Mouse (Mus musculus): ENCODE data around the gene Zswim3. TPM values are rescaled to one million over a fixed set of nuclear protein-coding genes. Genes with fewer than 3 reads are reported as not detected.

Gene Zswim3
- 1 to 10 TPM; 3.1 to 3.2 TPM for total RNA-seq (2023)

DNA sequence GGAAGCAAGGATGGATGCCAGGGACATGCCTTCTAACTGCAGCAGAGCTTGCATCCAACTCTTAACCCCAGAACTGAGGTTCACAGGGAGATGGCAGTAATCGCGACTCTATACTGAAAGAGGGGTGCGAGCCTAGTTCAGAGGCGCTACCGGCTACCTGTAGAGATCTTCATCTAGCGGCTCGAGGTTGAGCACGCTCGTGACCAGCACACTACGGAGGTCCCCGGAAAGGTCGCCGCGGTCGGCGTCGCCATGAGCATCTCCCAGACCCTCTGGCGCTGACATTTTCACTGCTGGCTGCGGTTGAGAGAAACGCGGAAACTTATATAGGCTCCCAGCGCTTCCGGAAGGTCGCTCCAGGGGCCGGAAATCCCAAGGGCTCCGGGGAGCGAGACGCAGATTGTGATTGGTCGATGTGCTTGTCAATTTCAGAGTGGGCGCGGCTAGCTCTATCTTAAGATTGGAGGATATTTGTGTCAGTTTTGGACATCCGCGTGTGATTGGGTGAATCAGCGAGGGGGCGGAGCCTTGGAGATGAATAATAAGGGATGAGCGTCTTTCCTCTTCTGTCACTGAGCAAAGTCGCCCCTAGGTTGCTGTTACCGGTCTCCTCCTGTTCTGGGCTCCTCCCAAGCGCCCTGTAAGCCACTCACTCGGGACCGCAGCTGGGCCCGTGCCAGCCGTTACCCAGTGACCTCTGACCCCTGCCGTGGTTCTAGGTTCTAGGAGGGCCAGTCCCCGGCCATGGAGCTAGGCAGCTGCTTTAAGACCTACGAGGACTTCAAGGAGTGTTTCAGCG lies at the start of gene Zswim3, which contains the start of gene Acot8:
Gene Zswim3 (plus strand): TSS at position 566 of the 799 bp plus-strand sequence.
Gene Acot8 (minus strand): TSS at position 350 of the 799 bp plus-strand sequence.

DNA sequence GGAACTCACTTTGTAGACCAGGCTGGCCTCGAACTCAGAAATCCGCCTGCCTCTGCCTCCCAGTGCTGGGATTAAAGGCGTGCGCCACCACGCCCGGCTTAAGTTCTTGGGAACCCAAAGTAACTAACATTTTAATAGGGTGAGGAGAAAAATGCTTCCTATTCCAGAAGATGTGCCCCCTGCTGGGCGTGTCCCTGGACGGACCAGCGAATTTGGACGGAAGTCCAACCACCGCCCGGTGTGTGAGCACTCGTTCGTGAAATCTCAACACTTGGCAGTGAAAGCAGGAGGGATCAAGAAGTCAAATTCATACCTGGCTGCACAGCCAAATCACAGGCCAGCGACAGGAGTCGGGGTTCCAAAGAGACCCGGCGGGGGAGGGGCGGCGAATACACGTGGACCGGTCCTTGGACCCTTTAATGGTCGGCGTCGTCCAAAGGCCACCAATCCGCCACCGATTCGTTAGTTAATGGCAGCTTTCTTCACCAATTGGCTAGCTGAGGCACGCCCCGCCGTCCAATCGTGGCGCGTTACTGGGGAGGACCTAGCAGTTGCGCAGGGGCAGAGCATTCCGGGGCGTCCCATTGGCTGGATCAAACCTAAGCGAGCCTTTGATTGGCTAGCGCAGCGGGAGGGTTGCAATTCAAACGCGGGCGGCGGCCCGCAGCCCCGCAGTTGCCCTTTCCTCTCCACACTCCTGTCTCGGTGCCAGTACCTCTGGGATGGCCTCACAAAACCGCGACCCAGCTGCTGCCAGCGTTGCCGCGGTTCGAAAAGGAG lies 35.5 kb upstream of the Zswim3 start, which contains the start of gene Ube2c:
Gene Ube2c (plus strand): TSS at position 641 of the 780 bp plus-strand sequence.

DNA sequence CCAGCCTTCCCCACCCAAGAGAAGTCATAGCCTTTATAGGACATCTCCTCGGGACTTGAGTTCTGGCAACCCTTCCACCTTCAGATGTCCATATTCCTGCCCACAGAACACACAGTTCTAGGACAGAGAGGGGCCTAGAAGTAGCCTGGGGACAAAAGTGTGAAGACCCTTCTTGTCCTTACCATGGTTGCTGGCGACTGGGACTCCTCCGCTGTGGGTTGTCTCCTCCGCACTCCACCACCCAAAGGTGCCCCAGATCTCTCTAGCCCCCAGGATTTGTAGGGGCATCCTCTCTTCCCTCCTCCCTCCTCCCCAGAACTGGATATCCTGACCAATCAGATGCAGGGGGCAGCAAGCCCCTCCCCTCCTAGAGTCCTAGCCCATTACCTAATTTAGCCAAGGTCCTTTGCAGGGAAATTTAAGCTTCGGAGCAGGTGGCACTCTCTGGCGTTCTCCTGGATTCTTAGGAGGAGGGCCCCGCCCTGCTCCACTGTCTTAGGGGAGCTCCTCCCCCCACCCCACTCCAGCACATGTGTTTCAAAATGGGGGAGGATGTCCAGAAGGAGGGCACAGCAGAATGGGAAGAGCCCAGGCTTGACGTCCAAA lies 25.3 kb upstream of the Zswim3 start, which contains the start of gene Tnnc2:
Gene Tnnc2 (minus strand): TSS at position 487 of the 606 bp plus-strand sequence.

GRCm38 (mm10) chr2:164785481-164786387 lies 19.2 kb upstream of the Zswim3 start, which contains the start of gene Snx21:
Gene Snx21, plus strand, starts transcription at chr2:164785823.

GRCm38 (mm10) chr2:164822636-164823165 lies 17.8 kb downstream of the Zswim3 start, which contains the start of gene Zswim1:
Gene Zswim1, plus strand, starts transcription at chr2:164822686.

DNA sequence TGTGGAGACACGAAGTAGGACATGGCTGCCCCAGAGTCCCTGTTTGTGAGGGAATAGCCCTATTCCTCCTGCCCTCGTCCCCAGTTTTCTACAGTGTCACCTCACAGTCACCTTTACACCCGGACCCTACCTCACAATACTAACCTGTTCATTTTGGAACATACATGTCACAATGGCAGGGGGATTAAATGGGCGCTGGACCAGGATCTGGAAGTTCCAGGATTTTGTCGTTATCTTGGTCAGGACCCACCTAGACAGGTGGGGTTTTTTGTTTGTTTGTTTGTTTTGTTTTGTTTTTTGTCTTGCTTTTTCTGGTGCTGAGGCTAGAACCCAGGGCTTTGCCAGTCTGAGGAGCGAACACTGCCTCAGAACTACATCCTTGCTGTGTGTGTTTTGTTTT lies 23.5 kb downstream of the Zswim3 start, which contains the start of gene Spata25:
Gene Spata25 (minus strand): TSS at position 101 of the 400 bp plus-strand sequence.

GRCm38 (mm10) chr2:164832748-164833301 lies 27.9 kb downstream of the Zswim3 start, which contains the start of gene Ctsa:
Gene Ctsa, plus strand, starts transcription at chr2:164832873.

DNA sequence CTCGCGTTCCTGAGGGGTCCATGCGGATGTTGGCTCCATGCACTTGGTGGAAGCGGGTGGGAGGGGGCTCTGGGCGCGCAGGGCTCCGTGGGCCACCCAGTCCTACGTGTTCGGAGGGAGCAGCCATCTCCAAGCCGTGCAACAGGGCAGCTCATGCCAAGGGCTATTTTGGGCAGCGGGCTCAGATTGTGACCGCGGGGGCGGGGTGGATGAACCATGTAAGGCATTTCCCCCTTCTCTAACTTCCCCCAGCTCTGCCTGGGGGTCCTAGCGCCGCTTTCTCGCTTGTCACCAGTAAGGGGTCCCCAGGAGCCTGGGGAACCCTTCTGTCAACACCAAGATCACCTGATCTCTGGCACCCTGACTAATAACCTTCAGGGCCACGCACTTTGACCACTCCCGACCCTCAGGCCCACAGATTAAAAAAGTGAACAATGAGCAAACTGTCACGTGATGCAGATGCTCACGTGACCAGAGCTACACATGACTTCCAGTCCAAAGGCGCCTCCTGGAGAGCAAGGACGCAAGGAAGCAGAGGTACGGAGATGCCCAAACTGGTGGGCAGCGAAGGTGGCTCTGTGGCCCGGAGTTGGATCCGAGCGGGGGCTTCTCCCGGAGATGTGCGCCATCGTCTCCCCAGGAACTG lies 28.5 kb downstream of the Zswim3 start, which contains the start of gene Neurl2:
Gene Neurl2 (minus strand): TSS at position 143 of the 646 bp plus-strand sequence.

DNA sequence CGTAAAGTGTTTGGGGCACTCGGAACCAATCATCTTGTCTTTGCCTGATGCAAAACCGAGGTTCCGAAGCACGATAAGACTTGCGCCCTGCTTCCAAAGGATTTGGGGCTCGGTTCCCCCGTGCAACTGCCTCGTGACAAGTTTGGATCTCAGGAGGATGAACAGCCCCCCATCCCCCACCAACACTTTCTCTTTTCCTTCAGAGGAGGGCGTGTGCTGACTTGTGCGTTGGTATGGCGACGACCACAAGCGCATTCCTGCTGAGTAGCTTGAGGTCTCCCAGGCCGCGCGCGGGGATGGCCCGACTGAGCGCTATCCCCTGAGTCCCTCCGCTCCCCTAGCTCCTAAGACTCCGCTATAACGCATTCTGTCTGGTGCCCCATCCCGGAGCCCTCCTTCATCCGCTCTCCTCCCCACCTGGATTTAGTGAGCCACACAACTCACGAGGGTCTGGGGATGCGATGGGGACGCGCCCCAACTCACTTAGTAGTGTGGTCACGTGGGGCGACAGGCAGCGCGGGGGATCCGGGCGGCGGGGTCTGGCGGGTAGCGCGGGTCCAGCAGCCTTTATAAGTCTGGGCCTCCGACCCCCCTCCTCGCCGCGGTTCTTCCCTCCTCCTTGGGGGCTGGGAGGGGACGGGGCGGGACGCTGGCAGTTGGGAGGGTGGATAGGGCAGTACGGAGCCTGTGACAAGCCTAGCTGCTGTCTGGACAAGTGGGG lies 52.4 kb downstream of the Zswim3 start, which contains the start of gene Pltp:
Gene Pltp (minus strand): TSS at position 611 of the 721 bp plus-strand sequence.

Other genes with a start within 250 kb of the Zswim3 start
- not detected for gene Wfdc2, start 242.7 kb upstream of the Zswim3 start, total RNA-seq (2023)
- not detected for gene Spint3, start 231.6 kb upstream of the Zswim3 start, total RNA-seq (2023)
- not detected for gene Wfdc6a, start 219.7 kb upstream of the Zswim3 start, total RNA-seq (2023)
- gene Eppin, start 211.5 kb upstream of the Zswim3 start, total RNA-seq (2023) = not detected
- not detected for gene Wfdc6b, start 191.6 kb upstream of the Zswim3 start, total RNA-seq (2023)
- gene Wfdc8, start 191.5 kb upstream of the Zswim3 start, total RNA-seq (2023) = not detected
- gene Wfdc16, start 166.3 kb upstream of the Zswim3 start, total RNA-seq (2023) = not detected
- 10 to 100 TPM in 1 of 2 experiments, 1 to 10 TPM in 1; 8.8 to 13.0 TPM for gene Wfdc10, start 149.1 kb upstream of the Zswim3 start, total RNA-seq (2023)
- gene Wfdc9, start 148.5 kb upstream of the Zswim3 start, total RNA-seq (2023) = not detected
- gene Wfdc11, start 131.0 kb upstream of the Zswim3 start, total RNA-seq (2023) = not detected
- not detected for gene Wfdc13, start 120.0 kb upstream of the Zswim3 start, total RNA-seq (2023)
- gene Spint4, start 106.6 kb upstream of the Zswim3 start, total RNA-seq (2023) = not detected
- gene Spint5, start 89.8 kb upstream of the Zswim3 start, total RNA-seq (2023) = not detected
- gene Wfdc3, start 59.2 kb upstream of the Zswim3 start, total RNA-seq (2023) = not detected
- 10 to 100 TPM; 32.0 to 40.8 TPM for gene Dnttip1, start 59.1 kb upstream of the Zswim3 start, total RNA-seq (2023)
- gene Ube2c, start 35.2 kb upstream of the Zswim3 start, total RNA-seq (2023) = 100 to 1,000 TPM; 109 to 112 TPM
- not detected for gene Tnnc2, start 25.1 kb upstream of the Zswim3 start, total RNA-seq (2023)
- gene Snx21, start 19.3 kb upstream of the Zswim3 start, total RNA-seq (2023) = 1 to 10 TPM; 2.9 to 3.7 TPM
- 10 to 100 TPM; 47.9 to 53.1 TPM for gene Acot8, start 216 bp upstream of the Zswim3 start, total RNA-seq (2023)
- gene Zswim1, start 17.6 kb downstream of the Zswim3 start, total RNA-seq (2023) = 1 to 10 TPM; 3.2 to 5.0 TPM
- not detected for gene Spata25, start 23.4 kb downstream of the Zswim3 start, total RNA-seq (2023)
- 100 to 1,000 TPM; 141 to 211 TPM for gene Ctsa, start 27.8 kb downstream of the Zswim3 start, total RNA-seq (2023)
- 1 to 10 TPM; 1.7 to 3.7 TPM for gene Neurl2, start 28.4 kb downstream of the Zswim3 start, total RNA-seq (2023)
- gene Pltp, start 52.6 kb downstream of the Zswim3 start, total RNA-seq (2023) = 1 to 10 TPM; 5.4 to 5.7 TPM
- 10 to 100 TPM; 55.4 to 63.3 TPM for gene Pcif1, start 74.2 kb downstream of the Zswim3 start, total RNA-seq (2023)
- 10 to 100 TPM; 31.0 TPM for gene Zfp335, start 106.7 kb downstream of the Zswim3 start, total RNA-seq (2023)
- 1,000 to 10,000 TPM; 1,995 to 2,087 TPM for gene Mmp9, start 135.7 kb downstream of the Zswim3 start, total RNA-seq (2023)
- gene Slc12a5, start 155.7 kb downstream of the Zswim3 start, total RNA-seq (2023) = 1 to 10 TPM; 5.8 to 7.0 TPM
- 10 to 100 TPM; 17.1 to 22.2 TPM for gene Ncoa5, start 229.8 kb downstream of the Zswim3 start, total RNA-seq (2023)

Measured in neutrophil, adult 59 days (primary cell).